Mouse (Mus musculus): ENCODE results near the gene Crygb. TPM values are rescaled to one million over a fixed set of nuclear protein-coding genes. Genes with fewer than 3 reads are reported as not detected.

Crygb gene
- total RNA-seq (2017) = not detected in 2 replicates

DNA sequence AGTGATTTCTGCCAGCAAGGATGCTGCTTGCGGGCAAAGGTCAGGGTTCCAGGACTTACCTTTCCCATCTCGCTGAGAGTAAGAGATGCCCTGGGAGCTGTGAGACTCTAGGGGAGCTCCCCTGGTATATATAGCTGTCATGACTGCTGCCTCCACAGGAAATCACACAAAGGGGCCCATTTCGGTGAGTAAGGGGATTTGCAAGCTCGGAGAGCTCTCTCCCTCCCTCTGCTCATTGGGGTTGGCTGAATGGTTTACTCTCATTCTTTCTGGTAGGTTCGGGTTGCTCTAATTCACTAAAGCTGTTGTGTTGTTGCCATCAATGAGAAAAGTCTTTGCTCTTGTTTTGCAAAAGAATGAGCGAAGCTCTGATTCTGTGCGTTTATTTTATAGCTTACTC, at the start of gene Crygb:
Crygb (minus strand) TSS at position 101 of the 400 bp plus-strand sequence.
- ATAC-seq (replicated peaks in 1 of 2; ENCODE audit: insufficient read depth in 1 of 2, low FRiP score in 2 of 2, low TSS enrichment in 1 of 2, low read depth in 1 of 2, poor library complexity in 2 of 2, severe bottlenecking in 2 of 2) = no peak

DNA sequence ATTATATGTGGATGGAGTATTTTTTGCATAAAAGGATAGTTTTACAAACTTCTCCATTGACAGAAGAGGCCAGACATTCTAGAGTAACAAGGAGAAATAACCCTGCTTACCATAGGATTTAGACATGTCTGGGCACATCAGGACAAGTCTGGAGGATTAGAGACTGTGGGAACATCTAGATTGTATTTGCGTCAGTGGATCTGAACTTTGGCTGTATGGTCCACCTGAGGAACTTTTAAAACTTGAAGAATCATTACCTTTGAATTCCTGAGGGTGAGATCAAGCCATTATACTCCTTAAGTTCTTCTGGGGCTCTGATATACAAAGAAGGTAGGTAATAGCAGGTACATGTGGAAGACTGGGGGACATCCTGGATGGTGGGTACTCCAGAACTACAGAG, 49.6 kb upstream of the Crygb start:
- ATAC-seq (replicated peaks in 1 of 2; ENCODE audit: insufficient read depth in 1 of 2, low FRiP score in 2 of 2, low TSS enrichment in 1 of 2, low read depth in 1 of 2, poor library complexity in 2 of 2, severe bottlenecking in 2 of 2) = no peak

DNA sequence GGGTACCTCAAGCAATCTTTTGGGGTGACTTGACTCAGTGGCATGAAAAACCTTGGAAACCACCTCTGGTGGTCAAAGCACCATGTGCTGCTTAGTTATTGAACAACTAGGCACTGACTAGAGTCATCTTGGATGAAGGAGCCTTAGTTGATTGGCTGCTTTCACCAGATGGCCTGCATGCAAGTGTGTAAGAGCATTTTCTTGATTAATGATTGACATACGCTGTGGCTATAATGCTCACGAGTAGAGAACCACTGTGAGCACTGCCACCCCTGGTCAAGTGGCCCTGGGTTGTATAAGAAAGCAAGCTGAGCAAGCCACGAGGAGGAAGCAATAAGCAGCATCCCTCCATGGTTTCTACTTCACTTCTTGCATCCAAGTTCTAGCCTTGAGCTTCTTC, 48.1 kb upstream of the Crygb start:
- ATAC-seq (replicated peaks in 1 of 2; ENCODE audit: insufficient read depth in 1 of 2, low FRiP score in 2 of 2, low TSS enrichment in 1 of 2, low read depth in 1 of 2, poor library complexity in 2 of 2, severe bottlenecking in 2 of 2) = no peak

DNA sequence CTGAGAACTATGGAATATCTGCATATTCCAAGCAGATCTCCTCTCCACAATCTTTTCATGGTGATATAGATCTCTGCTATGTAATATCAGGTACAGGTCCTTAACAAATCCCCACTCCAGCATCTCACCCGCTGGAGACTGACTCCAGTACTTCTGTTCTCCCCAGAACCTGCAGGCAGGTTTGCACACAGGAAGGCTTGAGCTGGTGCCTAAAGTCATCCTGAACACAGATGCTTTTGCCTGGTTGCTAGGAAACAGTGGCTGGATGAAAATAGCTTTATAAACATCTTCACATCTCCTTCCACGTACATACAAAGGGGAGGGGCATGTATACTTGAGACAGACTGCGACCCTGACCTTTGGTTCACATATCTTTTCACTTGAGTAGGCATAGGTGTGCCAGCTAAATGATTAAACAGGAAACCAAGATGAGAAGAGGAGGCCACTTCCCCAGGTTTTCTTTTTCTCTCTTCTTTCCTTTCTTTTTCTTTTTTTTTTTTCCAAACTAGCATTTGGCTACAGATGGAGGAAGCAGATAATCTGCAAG, 47.6 kb upstream of the Crygb start:
- ATAC-seq (replicated peaks in 1 of 2; ENCODE audit: insufficient read depth in 1 of 2, low FRiP score in 2 of 2, low TSS enrichment in 1 of 2, low read depth in 1 of 2, poor library complexity in 2 of 2, severe bottlenecking in 2 of 2) = no peak

DNA sequence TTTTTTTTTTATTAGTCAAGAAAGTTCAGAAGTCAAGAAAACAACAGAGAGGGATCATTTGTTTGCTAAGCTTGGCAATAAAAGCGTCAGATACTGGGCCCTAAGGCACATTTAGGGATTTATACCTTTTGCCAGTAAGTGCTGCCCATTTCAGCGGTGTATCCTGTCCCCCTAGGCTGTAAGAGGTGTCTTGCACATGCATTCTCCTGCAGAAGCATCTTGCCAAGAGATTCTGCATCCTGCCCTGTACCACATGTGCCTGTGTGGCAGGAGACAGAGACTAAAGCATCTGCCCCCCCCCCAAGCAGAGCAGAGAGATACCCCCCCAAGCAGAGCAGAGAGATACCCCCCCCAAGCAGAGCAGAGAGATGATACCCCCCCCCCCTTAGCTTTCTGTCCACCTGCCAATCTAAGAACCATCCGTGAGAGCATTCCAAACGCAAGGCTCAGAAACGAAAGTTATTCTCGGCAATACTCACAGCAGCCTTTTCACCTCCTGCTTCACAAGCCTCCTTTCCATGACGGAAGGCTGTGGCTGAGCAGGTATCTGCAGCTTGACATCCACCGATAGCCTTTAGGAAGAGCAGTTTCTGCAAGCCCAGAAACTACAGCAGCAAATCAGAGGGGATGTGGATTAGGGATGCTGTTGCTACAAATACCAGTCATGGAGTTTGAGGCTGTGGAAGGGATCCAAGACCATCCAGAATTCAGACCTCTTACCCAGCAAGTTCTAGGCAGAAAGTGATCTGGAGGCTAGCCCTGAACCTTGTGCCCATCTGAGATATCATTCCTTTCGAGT, 40.7 kb upstream of the Crygb start, which contains the start of gene D630023F18Rik:
D630023F18Rik (minus strand) TSS at position 641 of the 799 bp plus-strand sequence.
- no peak for ATAC-seq (replicated peaks in 1 of 2; ENCODE audit: insufficient read depth in 1 of 2, low FRiP score in 2 of 2, low TSS enrichment in 1 of 2, low read depth in 1 of 2, poor library complexity in 2 of 2, severe bottlenecking in 2 of 2)

DNA sequence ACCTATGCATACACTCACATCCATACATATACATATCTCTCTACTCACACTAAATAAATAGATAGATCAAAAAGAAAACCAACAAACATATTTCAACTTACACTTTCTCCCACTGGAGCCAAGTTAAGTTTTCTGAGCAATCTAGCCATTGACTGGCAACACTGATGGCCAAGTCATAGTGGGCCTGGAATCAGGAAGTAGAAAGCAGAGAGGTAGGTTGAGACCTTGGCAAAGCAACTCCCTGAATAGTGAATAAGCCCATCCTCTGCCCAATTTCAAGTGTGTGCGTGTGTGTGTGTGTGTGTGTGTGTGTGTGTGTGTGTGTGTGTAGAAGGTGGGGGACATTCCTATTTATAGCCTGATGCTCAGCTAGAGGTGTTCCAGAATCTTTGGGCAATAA, 37.4 kb upstream of the Crygb start, which contains the start of gene Gm28845:
Gm28845 (minus strand) TSS at position 121 of the 400 bp plus-strand sequence.
- ATAC-seq (replicated peaks in 1 of 2; ENCODE audit: insufficient read depth in 1 of 2, low FRiP score in 2 of 2, low TSS enrichment in 1 of 2, low read depth in 1 of 2, poor library complexity in 2 of 2, severe bottlenecking in 2 of 2) = no peak

DNA sequence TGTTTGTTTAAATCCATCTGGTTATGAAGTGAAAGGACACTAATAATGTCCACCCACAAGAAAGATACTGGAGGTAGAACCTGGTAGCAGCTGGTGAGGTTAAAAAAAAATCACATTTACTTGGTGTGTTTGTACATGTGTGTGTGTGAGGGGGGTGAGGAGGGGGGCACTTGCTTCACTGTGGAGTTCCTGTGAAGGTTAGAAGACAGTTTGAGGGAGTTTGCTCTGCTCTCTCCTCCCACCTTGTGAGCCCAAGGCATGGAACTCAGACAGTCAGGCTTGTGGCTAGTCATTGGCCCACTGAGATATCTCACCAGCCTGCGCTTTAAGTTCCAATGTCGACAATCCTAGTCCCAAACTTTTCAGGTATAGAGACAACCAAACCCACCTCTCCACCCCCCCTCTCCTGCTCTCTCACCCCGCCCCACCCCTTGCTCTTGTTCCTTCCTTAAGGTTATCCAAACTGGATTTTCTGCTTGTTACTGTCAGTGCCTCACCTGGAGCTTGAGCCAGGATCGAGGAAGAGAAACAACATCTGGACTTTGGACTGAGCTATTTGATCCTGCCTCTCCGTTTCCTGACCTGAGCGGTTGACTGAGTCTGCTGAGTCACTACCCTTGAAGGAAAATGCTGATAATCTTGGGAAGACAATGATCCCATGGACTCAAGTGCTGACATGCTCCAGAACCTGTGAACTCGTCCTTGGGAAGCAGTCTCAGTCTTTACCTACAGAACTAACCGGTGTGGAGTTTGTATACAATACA, 36.2 kb upstream of the Crygb start:
- ATAC-seq (replicated peaks in 1 of 2; ENCODE audit: insufficient read depth in 1 of 2, low FRiP score in 2 of 2, low TSS enrichment in 1 of 2, low read depth in 1 of 2, poor library complexity in 2 of 2, severe bottlenecking in 2 of 2) = no peak

DNA sequence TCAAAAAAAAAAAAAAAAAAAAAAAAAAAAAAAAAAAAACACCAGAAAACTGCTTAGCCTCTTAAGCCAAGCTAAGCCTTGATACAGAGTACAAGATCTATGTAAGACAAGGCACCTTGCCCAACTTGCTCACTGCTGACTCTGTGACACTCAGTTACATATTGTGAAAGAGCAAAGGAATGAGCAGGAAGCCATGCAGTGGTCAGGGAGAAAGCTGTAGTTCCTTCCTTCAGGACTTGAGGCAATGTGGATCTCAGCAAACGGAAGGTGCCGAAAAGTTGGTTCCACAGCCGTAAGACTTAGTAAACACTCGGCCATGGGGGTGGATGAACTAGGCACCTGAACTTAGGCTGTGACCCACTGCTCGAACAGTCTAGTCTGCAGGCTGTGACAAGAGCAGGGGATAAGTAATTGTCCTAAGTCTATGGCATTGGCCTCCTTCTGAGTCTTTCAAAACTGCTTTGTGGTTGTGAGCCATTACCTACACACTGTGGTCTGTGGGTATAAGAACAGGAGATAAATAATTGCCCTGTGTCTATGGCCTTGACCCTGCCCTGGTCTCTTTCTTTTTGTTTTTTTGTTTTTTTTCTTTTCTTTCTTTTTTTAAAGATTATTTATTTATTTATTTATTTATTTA, 31.6 kb upstream of the Crygb start:
- peak in 1 of 2 experiments; percentile 63; a peak in 2 of 4 replicates for ATAC-seq (replicated peaks in 1 of 2; ENCODE audit: insufficient read depth in 1 of 2, low FRiP score in 2 of 2, low TSS enrichment in 1 of 2, low read depth in 1 of 2, poor library complexity in 2 of 2, severe bottlenecking in 2 of 2)

DNA sequence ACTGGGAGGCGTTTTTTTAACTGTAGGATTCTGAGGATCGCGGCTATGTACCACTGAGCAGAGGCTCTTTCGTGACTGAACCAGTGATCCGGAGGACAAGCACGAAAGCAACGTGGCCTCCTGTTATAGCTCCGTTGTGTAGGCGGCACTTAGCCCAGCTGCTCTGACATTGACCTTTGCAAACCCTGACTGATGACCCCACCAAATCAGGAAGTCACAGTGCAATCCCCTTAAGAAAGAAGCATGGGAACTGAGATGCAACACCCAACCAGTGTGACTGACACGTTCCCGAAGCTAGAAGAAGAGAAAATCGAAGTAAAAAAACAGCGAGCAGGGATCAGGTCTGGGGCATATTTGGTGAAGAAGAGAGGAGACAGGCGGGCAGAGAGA, 30.7 kb upstream of the Crygb start:
- peak in 1 of 2 experiments; percentile 54; a peak in 2 of 4 replicates for ATAC-seq (replicated peaks in 1 of 2; ENCODE audit: insufficient read depth in 1 of 2, low FRiP score in 2 of 2, low TSS enrichment in 1 of 2, low read depth in 1 of 2, poor library complexity in 2 of 2, severe bottlenecking in 2 of 2)

DNA sequence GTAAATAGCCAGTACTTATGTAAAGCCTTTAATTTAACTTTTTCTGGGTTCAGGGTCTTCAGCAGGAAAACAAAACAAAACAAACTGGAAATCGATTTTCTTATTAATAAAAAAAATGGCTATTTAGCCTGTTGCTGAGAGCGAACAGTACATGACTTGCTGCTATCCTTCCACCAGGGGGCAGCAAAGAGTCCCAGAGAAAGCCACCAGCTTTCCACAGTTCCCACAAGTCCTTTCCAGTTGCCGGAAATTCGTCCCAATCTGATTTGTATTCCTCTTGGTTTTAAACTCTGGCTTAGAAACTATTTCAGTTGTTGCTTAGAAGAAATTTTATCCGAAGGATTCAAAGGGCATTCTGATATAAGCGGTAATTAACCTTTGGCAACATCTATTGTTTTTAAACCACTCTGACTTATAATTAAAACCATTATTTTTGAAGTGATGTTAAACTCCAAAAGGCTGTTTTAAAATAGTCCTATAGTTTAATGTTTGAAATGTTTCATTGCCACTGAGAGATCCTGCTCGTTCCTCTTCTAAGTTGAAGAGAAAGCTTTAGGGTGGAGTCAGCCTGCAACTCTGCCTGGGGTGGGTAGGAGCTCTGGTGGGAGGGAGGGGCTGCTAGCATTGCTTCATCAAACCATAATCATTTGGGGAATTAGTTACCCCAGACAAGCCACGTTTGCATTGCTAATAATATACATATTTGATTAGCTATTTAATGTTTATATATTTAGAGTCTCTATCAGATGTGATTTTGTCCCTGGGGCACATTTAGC, 30.1 kb upstream of the Crygb start:
- ATAC-seq (replicated peaks in 1 of 2; ENCODE audit: insufficient read depth in 1 of 2, low FRiP score in 2 of 2, low TSS enrichment in 1 of 2, low read depth in 1 of 2, poor library complexity in 2 of 2, severe bottlenecking in 2 of 2) = peak in 1 of 2 experiments; percentile 30; a peak in 1 of 4 replicates

DNA sequence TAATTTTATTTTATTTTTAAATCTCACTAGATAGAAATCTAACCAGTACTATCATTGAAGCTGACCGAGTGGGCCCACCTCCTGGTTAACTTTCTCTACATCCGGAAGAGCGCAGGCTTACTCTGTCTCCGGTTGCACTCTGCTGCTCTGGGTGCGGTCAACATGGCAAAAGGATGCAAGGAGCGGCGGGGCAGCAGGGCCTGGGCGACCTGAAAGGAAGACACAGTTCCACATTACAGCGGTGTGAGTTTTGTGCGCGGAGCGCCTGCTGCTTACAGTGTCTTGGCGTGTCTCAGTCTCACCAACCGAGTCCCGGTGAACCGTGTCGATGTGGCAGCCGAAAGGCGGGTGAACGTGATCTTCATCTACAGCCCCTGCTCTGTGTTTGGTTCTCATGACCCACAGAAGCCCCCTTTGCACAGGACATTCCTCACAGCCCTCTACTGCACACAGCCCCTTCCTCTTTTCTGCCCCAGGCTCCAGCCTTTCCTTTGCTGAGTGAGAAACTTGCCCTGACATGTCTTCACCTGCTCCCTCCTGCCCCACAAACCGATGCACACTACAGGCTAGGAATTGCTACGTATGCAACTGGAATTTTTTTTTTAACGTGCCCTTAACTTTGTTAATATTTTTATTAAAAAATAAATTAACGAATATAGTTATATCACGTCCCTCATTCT, 27.8 kb upstream of the Crygb start:
- no peak; a peak in 1 of 4 replicates for ATAC-seq (replicated peaks in 1 of 2; ENCODE audit: insufficient read depth in 1 of 2, low FRiP score in 2 of 2, low TSS enrichment in 1 of 2, low read depth in 1 of 2, poor library complexity in 2 of 2, severe bottlenecking in 2 of 2)

DNA sequence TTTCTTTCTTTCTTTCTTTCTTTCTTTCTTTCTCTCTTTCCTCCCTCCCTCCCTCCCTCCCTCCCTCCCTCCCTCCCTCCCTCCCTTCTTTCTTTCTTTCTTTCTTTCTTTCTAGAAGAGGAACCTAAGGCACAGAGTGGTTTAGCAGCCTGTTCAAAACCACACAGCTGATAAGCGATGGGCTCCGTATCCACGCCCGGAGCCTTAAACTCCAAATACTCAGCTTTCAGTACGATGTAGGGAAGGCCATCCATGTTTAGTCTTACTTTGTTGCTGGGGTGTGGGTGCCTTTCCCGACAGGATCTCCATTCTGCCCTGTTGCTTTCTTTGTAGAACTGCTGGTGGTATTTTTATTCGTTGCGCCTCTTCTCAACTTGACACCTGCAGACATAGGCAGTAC, 27.1 kb upstream of the Crygb start:
- no peak for ATAC-seq (replicated peaks in 1 of 2; ENCODE audit: insufficient read depth in 1 of 2, low FRiP score in 2 of 2, low TSS enrichment in 1 of 2, low read depth in 1 of 2, poor library complexity in 2 of 2, severe bottlenecking in 2 of 2)

DNA sequence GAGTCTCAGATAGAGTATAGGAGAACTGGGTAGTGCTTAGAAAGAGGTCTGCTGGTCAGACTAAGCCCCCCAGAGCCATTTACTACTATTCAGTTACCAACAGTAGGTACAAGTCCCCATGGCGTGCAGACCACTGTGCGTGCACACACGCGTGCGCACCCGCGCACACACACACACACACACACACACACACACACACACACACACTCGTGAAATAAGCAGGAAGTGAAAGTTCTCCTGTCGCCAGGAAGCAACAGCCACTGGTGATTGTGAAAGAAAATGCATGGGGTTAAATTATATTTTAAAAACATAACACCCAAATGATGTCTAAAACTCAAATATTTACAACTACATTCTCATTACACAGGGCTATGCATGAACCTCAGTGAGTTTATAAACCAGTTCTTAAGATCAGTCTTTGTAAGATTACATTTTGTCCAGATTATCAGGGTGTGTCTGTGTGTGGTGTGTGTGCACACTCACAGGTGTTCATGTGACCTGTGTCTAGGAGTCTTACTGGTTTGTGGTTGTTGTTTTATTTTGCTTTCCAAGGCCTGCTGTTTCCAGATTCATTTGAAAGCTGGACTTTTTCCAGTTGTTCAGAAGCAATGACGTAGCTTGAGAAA, 25.7 kb upstream of the Crygb start:
- peak in 1 of 2 experiments; percentile 56; a peak in 1 of 4 replicates for ATAC-seq (replicated peaks in 1 of 2; ENCODE audit: insufficient read depth in 1 of 2, low FRiP score in 2 of 2, low TSS enrichment in 1 of 2, low read depth in 1 of 2, poor library complexity in 2 of 2, severe bottlenecking in 2 of 2)

DNA sequence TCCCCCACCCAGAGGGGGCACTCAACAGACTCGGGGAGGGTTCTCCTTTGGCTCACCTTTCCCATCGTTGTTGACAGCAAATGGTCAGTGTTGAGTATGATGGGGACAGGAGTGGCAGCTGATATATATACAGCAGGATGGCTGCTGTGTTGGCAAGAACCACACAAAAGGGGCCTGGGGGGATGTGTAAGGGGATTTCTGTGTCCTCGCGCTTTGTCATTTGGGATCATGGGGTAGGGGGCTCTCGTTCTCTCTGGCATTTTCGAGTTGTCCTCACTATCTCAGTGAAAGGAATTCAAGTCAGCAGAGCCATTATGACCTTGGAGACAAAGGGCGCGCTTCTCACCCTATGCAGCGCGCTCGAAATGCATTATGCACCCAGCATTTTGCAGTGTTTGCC, 21.2 kb upstream of the Crygb start, which contains the start of gene Cryga:
Cryga (minus strand) TSS at position 101 of the 400 bp plus-strand sequence.
- ATAC-seq (replicated peaks in 1 of 2; ENCODE audit: insufficient read depth in 1 of 2, low FRiP score in 2 of 2, low TSS enrichment in 1 of 2, low read depth in 1 of 2, poor library complexity in 2 of 2, severe bottlenecking in 2 of 2) = no peak

DNA sequence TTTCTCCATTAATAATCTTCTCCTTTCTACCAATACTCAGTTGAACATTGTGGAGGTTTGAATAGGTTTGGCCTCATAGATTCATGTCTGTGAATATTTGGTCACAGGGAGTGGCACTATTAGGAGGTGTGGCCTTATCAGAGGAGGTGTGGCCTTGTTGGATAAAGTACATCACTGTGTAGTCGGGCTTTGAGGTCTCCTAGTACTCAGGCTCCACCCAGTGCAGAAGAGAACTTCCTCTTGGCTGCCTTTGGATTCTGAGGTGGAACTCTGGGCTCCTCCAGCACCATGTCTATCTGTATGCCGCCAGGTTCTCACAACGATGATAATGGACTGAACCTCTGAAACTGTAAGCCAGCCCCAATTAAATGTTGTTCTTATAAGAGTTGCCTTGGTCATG, 14.9 kb upstream of the Crygb start:
- ATAC-seq (replicated peaks in 1 of 2; ENCODE audit: insufficient read depth in 1 of 2, low FRiP score in 2 of 2, low TSS enrichment in 1 of 2, low read depth in 1 of 2, poor library complexity in 2 of 2, severe bottlenecking in 2 of 2) = no peak

DNA sequence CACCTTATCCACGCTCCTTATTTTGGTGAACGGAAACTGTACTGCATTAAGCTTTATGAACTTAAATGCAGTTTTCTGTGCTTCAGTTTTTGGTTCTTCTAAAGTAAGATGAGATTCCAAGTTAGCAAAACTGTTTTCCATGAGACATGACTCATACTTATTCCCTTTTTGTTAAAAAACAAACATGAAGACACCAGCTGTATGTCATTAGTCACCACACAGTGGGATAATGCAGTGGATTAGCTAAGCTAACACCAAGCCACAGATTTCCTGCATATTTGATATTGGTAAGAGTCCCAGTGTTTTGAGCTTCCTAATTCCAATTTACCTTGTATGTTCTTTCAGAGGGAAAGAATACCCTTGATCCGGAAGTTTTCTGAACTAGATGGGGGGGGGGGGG, 9.5 kb upstream of the Crygb start:
- no peak for ATAC-seq (replicated peaks in 1 of 2; ENCODE audit: insufficient read depth in 1 of 2, low FRiP score in 2 of 2, low TSS enrichment in 1 of 2, low read depth in 1 of 2, poor library complexity in 2 of 2, severe bottlenecking in 2 of 2)
